Mouse (Mus musculus) myocyte (in vitro differentiated cells): ENCODE data around the gene Sept14. TPM values are rescaled to one million over a fixed set of nuclear protein-coding genes. Genes with fewer than 3 reads are reported as not detected.

Experiments
- H3K27me3 ChIP-seq: one replicate; pipeline ENCODE4 v1.6.1; 2011; ENCODE audit not compliant: control insufficient read depth, insufficient read depth, insufficient read length
- H3K36me3 ChIP-seq: one replicate; pipeline ENCODE4 v1.6.1; 2011; ENCODE audit not compliant: control insufficient read depth, insufficient read depth
- H3K4me2 ChIP-seq: one replicate; pipeline ENCODE4 v1.6.1; 2011; ENCODE audit warnings: low read depth, control low read depth
- H3K4me3 ChIP-seq: one replicate; pipeline ENCODE4 v1.5.1; 2011; ENCODE audit warnings: mild to moderate bottlenecking, control low read depth, moderate library complexity
- H3K79me2 ChIP-seq: one replicate; pipeline ENCODE4 v1.6.1; 2011; ENCODE audit not compliant: control insufficient read depth, insufficient read depth
- H3ac ChIP-seq: one replicate; pipeline ENCODE4 v1.6.1; 2011; ENCODE audit not compliant: control insufficient read depth, insufficient read length
- CEBPB ChIP-seq: IDR thresholded peaks from 2 replicates; pipeline ENCODE4 v1.6.1; 2011; ENCODE audit warnings: mild to moderate bottlenecking, moderate library complexity; ENCODE audit not compliant: poor library complexity, insufficient read depth, severe bottlenecking
- E2F4 ChIP-seq: IDR thresholded peaks from one replicate; pipeline ENCODE4 v1.6.1; 2011; ENCODE audit warnings: mild to moderate bottlenecking, control low read depth, moderate library complexity; ENCODE audit not compliant: insufficient read depth
- MAX ChIP-seq: IDR thresholded peaks from one replicate; pipeline ENCODE4 v1.6.1; 2011; ENCODE audit warnings: low read depth, mild to moderate bottlenecking, control low read depth
- MYOD1 ChIP-seq, 3 experiments: IDR thresholded peaks; one replicate each; pipeline ENCODE4 v1.6.1; 2011; ENCODE audit warnings: control low read depth in 2 of 3, low read depth in 2 of 3, mild to moderate bottlenecking in 2 of 3, moderate library complexity in 1 of 3; ENCODE audit not compliant: insufficient read length in 2 of 3, control insufficient read depth in 1 of 3
- MYOG ChIP-seq, 3 experiments: IDR thresholded peaks; one replicate each; pipeline ENCODE4 v1.6.1; 2011; ENCODE audit warnings: control low read depth in 2 of 3, low read depth in 2 of 3, mild to moderate bottlenecking in 2 of 3; ENCODE audit not compliant: insufficient read length in 2 of 3, control insufficient read depth in 1 of 3, insufficient read depth in 1 of 3
- POLR2A ChIP-seq: IDR thresholded peaks from one replicate; pipeline ENCODE4 v1.6.1; 2011; ENCODE audit warnings: low read depth, mild to moderate bottlenecking, control low read depth, moderate library complexity; ENCODE audit not compliant: insufficient read length
- POLR2AphosphoS2 ChIP-seq: IDR thresholded peaks from one replicate; pipeline ENCODE4 v1.6.1; 2011; ENCODE audit warnings: low read depth, control low read depth; ENCODE audit not compliant: insufficient read length
- REST ChIP-seq: IDR thresholded peaks from one replicate; pipeline ENCODE4 v1.6.1; 2011; ENCODE audit warnings: mild to moderate bottlenecking, control low read depth, moderate library complexity; ENCODE audit not compliant: insufficient read depth, insufficient read length
- SRF ChIP-seq: IDR thresholded peaks from one replicate; pipeline ENCODE4 v1.6.1; 2011; ENCODE audit warnings: low read depth; ENCODE audit not compliant: control insufficient read depth, insufficient read length
- TCF12 ChIP-seq: IDR thresholded peaks from one replicate; pipeline ENCODE4 v1.6.1; 2011; ENCODE audit warnings: mild to moderate bottlenecking, control low read depth; ENCODE audit not compliant: poor library complexity, insufficient read depth, severe bottlenecking
- TCF3 ChIP-seq: IDR thresholded peaks from one replicate; pipeline ENCODE4 v1.6.1; 2011; ENCODE audit warnings: low read depth, control low read depth; ENCODE audit not compliant: insufficient read length
- USF1 ChIP-seq: IDR thresholded peaks from one replicate; pipeline ENCODE4 v1.6.1; 2011; ENCODE audit warnings: low read depth, mild to moderate bottlenecking, control low read depth, moderate library complexity
- polyA plus RNA-seq: library from polyadenylated mRNA; unstranded; fragments of >200 nt; fragmentation: generic; extraction: Trizol; gene quantifications from one replicate; pipeline ENCODE4 v1.2.1, GENCODE M21; 2012; ENCODE audit warnings: missing spikeins

Gene Sept14
- polyA plus RNA-seq, 1 experiment: 0.10 TPM

DNA sequence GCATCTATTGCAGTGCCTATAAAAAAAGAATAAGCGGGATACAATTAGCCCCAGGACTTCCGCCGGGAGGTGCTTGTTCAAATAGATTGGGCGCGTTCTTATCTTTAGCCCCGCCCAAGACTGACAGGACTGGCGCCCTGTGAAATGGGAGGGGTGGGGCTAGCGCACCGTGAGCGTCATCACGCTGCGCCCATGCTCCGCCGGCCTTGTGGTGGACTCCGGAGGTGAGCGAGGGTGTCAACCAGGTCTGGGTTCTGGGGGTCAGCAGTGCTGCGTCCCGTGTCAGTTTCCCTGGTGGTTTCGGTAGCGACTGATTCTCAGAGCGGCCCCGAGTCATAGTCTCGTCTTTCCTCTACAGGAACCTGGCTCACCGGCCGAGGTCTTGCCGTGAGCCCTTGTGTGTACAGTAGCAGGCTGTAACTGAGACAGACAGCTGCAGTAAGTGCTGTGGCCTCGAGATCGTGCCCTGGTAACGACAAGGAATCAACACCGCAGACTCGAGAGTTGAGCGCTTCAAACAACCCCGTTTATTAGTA lies 7.1 kb upstream of the Sept14 start, which contains the start of gene Mrps17:
Gene Mrps17, plus strand, starts transcription at position 172 of the 536 bp plus-strand sequence.
- Histone ChIP-seq H3K36me3 (peaks cover 7% of the 10 kb centered on the region), H3K4me3 (peak within 1 kb of the TSS; percentile 81), H3K27me3 (peaks cover 6% of the 10 kb centered on the region), H3K4me2 (peak within 1 kb of the TSS; percentile 97), H3K79me2 (peaks cover 10% of the 10 kb centered on the region), H3ac (peak within 1 kb of the TSS; percentile 6)
- TF ChIP-seq E2F4 (peak; percentile 65), MYOD1 (IDR thresholded peaks at IDR 0.05; ENCODE audit: control insufficient read depth in 1 of 3, insufficient read length in 2 of 3, low read depth in 2 of 3) (peak in 2 of 3 experiments; percentile 36 to 48), POLR2A (peak; percentile 97), POLR2AphosphoS2 (peak; percentile 99), TCF12 (no peak), TCF3 (no peak), CEBPB (no peak), SRF (peak; percentile 65), USF1 (no peak), MYOG (IDR thresholded peaks at IDR 0.05; ENCODE audit: control insufficient read depth in 1 of 3, insufficient read depth in 1 of 3, insufficient read length in 2 of 3, low read depth in 2 of 3) (peak in 1 of 3 experiments; percentile 21), REST (no peak), MAX (no peak)

GRCm38 (mm10) chr5:129703368-129703767 lies 4.9 kb downstream of the Sept14 start:
- no peak overlapping the region for H3K4me2 ChIP-seq
- no peaks in the 10 kb centered on the region for H3K36me3 ChIP-seq
- no peaks in the 10 kb centered on the region for H3K79me2 ChIP-seq
- H3ac ChIP-seq: no peak overlapping the region
- TF ChIP-seq MAX (no peak), TCF3 (no peak), REST (no peak), E2F4 (no peak), POLR2AphosphoS2 (no peak), MYOD1 (IDR thresholded peaks at IDR 0.05; ENCODE audit: control insufficient read depth in 1 of 3, insufficient read length in 2 of 3, low read depth in 2 of 3) (no peak), MYOG (IDR thresholded peaks at IDR 0.05; ENCODE audit: control insufficient read depth in 1 of 3, insufficient read depth in 1 of 3, insufficient read length in 2 of 3, low read depth in 2 of 3) (no peak), TCF12 (no peak), CEBPB (no peak), SRF (no peak), USF1 (no peak), POLR2A (no peak)
- H3K27me3 ChIP-seq: peaks cover 15% of the 10 kb centered on the region
- no peak overlapping the region for H3K4me3 ChIP-seq

DNA sequence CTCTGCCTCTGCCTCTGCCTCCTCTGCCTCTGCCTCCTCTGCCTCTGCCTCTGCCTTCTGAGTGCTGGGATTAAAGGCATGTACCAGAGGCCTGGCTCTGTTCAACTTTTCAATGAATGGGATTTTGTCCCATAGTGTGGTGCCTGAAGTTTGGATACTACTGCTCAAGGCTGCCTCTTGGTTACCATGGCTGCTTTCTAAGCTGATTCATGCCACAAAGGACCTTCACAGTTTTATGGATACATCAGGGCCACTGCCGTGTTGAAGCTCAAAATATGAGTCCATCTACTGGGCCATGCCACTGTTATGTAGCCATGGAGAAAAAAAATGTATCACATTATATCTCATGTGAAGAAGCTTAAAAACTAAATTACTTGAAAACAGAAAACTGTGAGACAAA lies 6.6 kb downstream of the Sept14 start:
- H3K4me3 ChIP-seq: no peak overlapping the region
- no peak overlapping the region for H3K4me2 ChIP-seq
- TF ChIP-seq POLR2A: no peak
- H3K36me3 ChIP-seq: no peaks in the 10 kb centered on the region
- peaks cover 19% of the 10 kb centered on the region for H3K27me3 ChIP-seq
- H3K79me2 ChIP-seq: no peaks in the 10 kb centered on the region
- no peak overlapping the region for H3ac ChIP-seq

- Histone ChIP-seq H3K79me2 (no peaks in the 10 kb centered on the region), H3ac (no peak overlapping the region), H3K4me3 (peak overlapping the region; percentile 13), H3K27me3 (peaks cover 21% of the 10 kb centered on the region), H3K4me2 (peak overlapping the region; percentile 59), H3K36me3 (no peaks in the 10 kb centered on the region)
- TF ChIP-seq TCF12 (no peak), E2F4 (no peak), SRF (no peak), POLR2AphosphoS2 (no peak), TCF3 (no peak), MAX (no peak), MYOG (IDR thresholded peaks at IDR 0.05; ENCODE audit: control insufficient read depth in 1 of 3, insufficient read depth in 1 of 3, insufficient read length in 2 of 3, low read depth in 2 of 3) (no peak), POLR2A (no peak), REST (no peak), USF1 (no peak), MYOD1 (IDR thresholded peaks at IDR 0.05; ENCODE audit: control insufficient read depth in 1 of 3, insufficient read length in 2 of 3, low read depth in 2 of 3) (no peak), CEBPB (no peak)
Observed at GRCm38 (mm10) chr5:129700506-129700905, 7.8 kb downstream of the Sept14 start.

GRCm38 (mm10) chr5:129690528-129690927 lies 17.8 kb downstream of the Sept14 start:
- H3K79me2 ChIP-seq: no peaks in the 10 kb centered on the region
- H3ac ChIP-seq: no peak overlapping the region
- no peak overlapping the region for H3K4me2 ChIP-seq
- H3K36me3 ChIP-seq: no peaks in the 10 kb centered on the region
- TF ChIP-seq TCF12 (no peak), REST (no peak), POLR2AphosphoS2 (no peak), USF1 (no peak)
- no peaks in the 10 kb centered on the region for H3K27me3 ChIP-seq
- H3K4me3 ChIP-seq: no peak overlapping the region
